13 mouse cellular contexts compared by ENCODE assay signal in genomic region chr11:97502383-97502782, GRCm38 (mm10). TPM values are rescaled to one million over a fixed set of nuclear protein-coding genes. Genes with fewer than 3 reads are reported as not detected.
A peak's percentile ranks its signal among the peaks of the same experiment; 100 is the strongest.
DNase-seq lines count a peak whose midpoint lies in the region; ATAC-seq lines count a peak whose summit lies in the region.
"Had no signal": no experiment of that assay in that cellular context is flagged by ENCODE, and none has a peak within 500 bp of the region (broad histone marks: within the 10 kb centered on the region; RNA-seq: fewer than 3 reads in every experiment).

No protein-coding gene starts in this region.

- H3K4me1 ChIP-seq in kidney, embryonic 16.5 days (ENCODE audit: insufficient read depth, low read length) = peaks cover 25% of the 10 kb centered on the region

- H3K27ac ChIP-seq in kidney, embryonic 16.5 days (ENCODE audit: low read length) = no peak overlapping the region
- H3K27ac ChIP-seq: midbrain, embryonic 12.5 days had no signal

- no peaks in the 10 kb centered on the region for H3K9me3 ChIP-seq in kidney, embryonic 16.5 days (ENCODE audit: low read length)

- no peak overlapping the region for H3K4me2 ChIP-seq in kidney, embryonic 16.5 days (replicated peaks; ENCODE audit: low read depth, low read length)
- H3K4me2 ChIP-seq: midbrain, embryonic 12.5 days had no signal

- WGBS in kidney, embryonic 16.5 days = 34% methylated on average over 9 of the region's 9 CpGs

- peaks cover 35% of the 10 kb centered on the region for H3K27me3 ChIP-seq in kidney, embryonic 16.5 days (ENCODE audit: insufficient read depth, low read length)
- H3K27me3 ChIP-seq: CH12.LX had no signal

- H3K9ac ChIP-seq in kidney, embryonic 16.5 days (replicated peaks; ENCODE audit: low read length) = no peak overlapping the region
- H3K9ac ChIP-seq: midbrain, embryonic 12.5 days had no signal

- no peak for DNase-seq in kidney, adult 11 months
- peak; percentile 72 for DNase-seq in right cerebral cortex, adult 18-20 months
- DNase-seq in right cerebral cortex, postnatal 14 days = no peak
- peak; percentile 74 for DNase-seq in brain, adult 2 months (ENCODE audit: low read depth, low spot score)
- DNase-seq in telencephalon, adult 2 months (ENCODE audit: low read depth, low spot score) = peak; percentile 50
- DNase-seq in cerebellum, postnatal 25 days = no peak
- DNase-seq: adrenal gland, postnatal 14 days; kidney, adult 8-10 months; thymus, postnatal 25 days had no signal

- peaks cover 21% of the 10 kb centered on the region for H3K36me3 ChIP-seq in kidney, embryonic 16.5 days (ENCODE audit: insufficient read depth, low read length)
- H3K36me3 ChIP-seq: midbrain, embryonic 12.5 days had no signal

- H3K4me3 ChIP-seq in kidney, embryonic 16.5 days (ENCODE audit: low read length) = no peak overlapping the region
- H3K4me3 ChIP-seq: midbrain, embryonic 12.5 days had no signal

- 0 out of 2 replicates have a peak, but pooled peaks have one; percentile 32 for ATAC-seq in kidney, embryonic 16.5 days (ENCODE audit: low FRiP score, low TSS enrichment)

RNA-seq across cellular contexts. Expression of gene 4933428G20Rik, which starts 2.2 kb away (rescaled TPM):
- 0.75 and 1.3 TPM in 2 replicates for polyA plus RNA-seq in kidney, embryonic 16.5 days (2015; fragmentation: Nextera tagmentation; extraction: Ambion mirVana)
- polyA plus RNA-seq: neural tube, embryonic 11.5 days had no signal

Comparison
In these comparisons a context has a peak if more than half of its experiments do, and no peak if none do; other contexts are left out.
1. DNase-seq: peak in right cerebral cortex, adult 18-20 months (single experiment), brain, adult 2 months (single experiment) and telencephalon, adult 2 months (single experiment); none in kidney, adult 11 months (single experiment), right cerebral cortex, postnatal 14 days (single experiment) and cerebellum, postnatal 25 days (0 of 2).